Mouse (Mus musculus) E14TG2a.4 (cell line): ENCODE data around the gene Gm21409.
"Not testable (repeated sequence)": the region's sequence is repeated elsewhere in the genome, so short reads cannot be mapped to it uniquely, and the experiment has no call there.

Experiments
- H3K27me3 ChIP-seq: 2 replicates; pipeline ENCODE4 v1.6.1; 2014; ENCODE audit warnings: low read length, control low read depth; ENCODE audit not compliant: insufficient read depth
- H3K36me3 ChIP-seq: 2 replicates; pipeline ENCODE4 v1.6.1; 2014; ENCODE audit warnings: low read length, control low read depth; ENCODE audit not compliant: insufficient read depth
- H3K4me1 ChIP-seq: replicated peaks from 2 replicates; pipeline ENCODE4 v1.6.1; 2014; ENCODE audit warnings: low read depth, low read length, control low read depth
- H3K4me3 ChIP-seq: replicated peaks from 2 replicates; pipeline ENCODE4 v1.5.1; 2014; ENCODE audit warnings: mild to moderate bottlenecking, low read length
- H3K9me3 ChIP-seq: 2 replicates; pipeline ENCODE4 v1.6.1; 2014; ENCODE audit warnings: low read length, control low read depth

Gene Gm21409

GRCm38 (mm10) chrY:84746385-84746784 lies at the start of gene Gm21409:
Gene Gm21409, plus strand, starts transcription at chrY:84746685.
- not testable (repeated sequence) for H3K4me3 ChIP-seq, H3K9me3 ChIP-seq, H3K4me1 ChIP-seq, H3K27me3 ChIP-seq, H3K36me3 ChIP-seq
